Mouse (Mus musculus) skeletal muscle tissue, adult 2 months (tissue): ENCODE measurements around the gene Acox1.

Experiments used
- DNase-seq: peaks from one replicate; pipeline ENCODE4 v3.0.0-alpha.2; 2012; ENCODE audit warnings: low read depth, low spot score

Gene Acox1

DNA sequence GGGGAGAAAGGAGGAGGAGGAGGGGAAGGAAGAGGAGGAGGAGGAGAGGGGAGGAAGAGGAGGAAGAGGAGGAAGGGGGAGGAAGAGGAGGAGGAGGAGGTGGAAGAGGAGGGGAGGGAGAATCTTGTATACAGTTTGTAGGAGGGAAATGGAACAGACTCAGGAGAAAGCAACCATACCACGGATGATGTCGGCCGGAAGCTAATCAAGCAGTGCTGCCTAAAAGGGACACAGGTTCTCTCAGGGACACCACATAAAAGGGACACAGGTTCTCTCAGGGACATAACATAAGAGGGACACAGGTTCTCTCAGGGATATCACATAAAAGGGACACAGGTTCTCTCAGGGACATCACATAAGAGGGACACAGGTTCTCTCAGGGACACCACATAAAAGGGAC is 29.6 kb downstream of the Acox1 start:
- DNase-seq = no peak

GRCm38 (mm10) chr11:116167884-116168439 is 30.9 kb downstream of the Acox1 start, which contains the start of gene Fbf1:
Fbf1 (minus strand) TSS chr11:116168166.
- peak; percentile 90 for DNase-seq

DNA sequence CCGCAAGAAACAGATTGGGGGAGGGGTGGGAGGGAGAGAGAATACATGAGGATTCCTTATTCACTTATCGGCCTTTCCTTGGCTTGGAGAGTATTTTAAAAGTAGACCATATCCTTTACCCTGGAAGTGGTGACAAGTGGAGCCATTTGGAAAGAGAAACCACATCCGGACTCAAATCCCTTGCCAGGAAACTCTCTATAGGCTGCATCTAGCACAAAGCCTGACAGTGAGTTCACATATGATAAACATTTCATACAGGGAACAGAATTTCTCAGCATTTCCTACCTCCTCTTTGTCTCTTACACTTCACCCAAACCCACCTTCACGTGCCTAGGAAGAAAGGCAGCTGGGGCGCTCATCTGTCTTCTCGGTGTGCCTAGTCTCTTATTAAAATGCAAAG is 31.6 kb downstream of the Acox1 start:
- DNase-seq = no peak

GRCm38 (mm10) chr11:116163002-116163401 is 35.8 kb downstream of the Acox1 start:
- no peak for DNase-seq

GRCm38 (mm10) chr11:116162146-116162545 is 36.7 kb downstream of the Acox1 start:
- no peak for DNase-seq

DNA sequence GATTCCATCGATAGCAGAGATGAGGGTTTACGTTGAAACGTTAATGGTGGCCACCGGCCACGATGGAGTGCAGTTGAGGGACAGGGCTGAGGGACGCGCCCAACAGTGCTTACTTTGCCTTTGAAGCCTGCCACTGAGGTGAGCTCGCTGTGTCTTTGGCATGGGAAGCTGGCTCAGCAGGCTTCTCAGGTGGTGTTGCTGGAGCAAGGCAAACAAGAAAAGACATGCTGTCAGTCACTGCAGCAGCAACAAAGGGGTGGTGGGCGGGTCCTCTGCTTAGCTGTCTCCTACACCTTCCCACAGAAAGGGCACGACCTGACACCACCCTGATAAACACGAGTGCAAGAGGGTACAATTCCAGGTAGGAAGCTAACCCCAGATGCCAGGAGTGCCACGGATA is 37.5 kb downstream of the Acox1 start:
- DNase-seq = no peak

- DNase-seq = no peak
Measured at GRCm38 (mm10) chr11:116150960-116151359, 47.9 kb downstream of the Acox1 start.

- DNase-seq = no peak
Measured at GRCm38 (mm10) chr11:116149341-116149740, 49.5 kb downstream of the Acox1 start.

DNA sequence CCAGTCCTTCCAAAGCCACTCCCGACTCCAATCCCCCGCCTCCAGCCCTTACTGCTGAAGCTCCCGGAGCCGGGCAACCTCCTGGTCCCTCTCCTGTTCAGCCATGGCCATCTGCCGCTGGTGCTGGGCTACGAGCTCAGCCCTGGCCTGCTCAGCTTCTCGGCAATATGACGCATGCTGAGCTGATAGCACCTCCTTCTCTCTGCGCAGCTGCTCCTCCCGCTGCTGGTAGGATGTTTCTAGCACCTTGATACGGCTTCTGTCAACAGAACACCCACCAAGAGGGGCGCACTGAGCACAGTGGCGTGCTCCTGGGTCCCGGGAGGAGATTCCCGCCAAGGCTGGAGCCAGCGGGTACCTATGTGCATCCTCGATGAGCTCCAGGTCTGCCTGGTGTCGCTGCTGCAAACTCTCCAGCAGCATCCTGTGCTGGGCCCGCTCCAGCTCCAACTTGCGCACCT is 50.1 kb downstream of the Acox1 start:
- DNase-seq = no peak

DNA sequence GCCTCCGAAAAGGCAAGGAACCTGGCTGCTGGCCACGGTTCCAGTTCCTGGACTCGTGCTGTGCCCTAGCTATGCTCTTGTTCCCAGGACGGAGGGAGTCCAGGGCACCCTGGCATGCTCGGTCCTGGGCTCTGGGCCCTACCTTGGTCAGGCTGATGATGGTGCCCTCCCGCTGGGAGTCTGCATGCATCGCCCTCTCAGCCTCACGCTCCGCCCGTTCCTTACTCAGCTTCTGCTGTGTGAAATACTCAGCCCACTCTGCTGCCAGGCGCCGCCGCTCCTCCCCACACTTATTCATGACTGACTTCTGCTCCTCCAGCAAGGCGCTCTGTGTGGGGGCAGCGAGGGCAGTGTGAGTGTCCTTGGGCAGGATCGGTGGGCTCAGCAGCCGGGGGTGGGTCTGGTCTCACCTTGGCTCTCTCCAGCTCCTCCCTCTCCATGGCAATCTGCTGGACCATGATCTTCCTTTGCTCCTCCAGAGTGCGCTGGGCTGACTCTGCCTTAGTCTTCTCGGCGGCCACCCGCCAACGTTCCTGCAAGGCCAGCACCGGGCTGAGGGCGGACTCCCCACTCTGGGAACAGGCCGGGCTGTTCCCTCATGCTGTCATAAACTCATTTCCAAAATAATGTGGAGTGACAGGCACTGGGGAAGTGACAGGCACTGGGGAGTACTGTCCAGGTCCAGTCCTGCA is 52.4 kb downstream of the Acox1 start:
- no peak for DNase-seq

DNA sequence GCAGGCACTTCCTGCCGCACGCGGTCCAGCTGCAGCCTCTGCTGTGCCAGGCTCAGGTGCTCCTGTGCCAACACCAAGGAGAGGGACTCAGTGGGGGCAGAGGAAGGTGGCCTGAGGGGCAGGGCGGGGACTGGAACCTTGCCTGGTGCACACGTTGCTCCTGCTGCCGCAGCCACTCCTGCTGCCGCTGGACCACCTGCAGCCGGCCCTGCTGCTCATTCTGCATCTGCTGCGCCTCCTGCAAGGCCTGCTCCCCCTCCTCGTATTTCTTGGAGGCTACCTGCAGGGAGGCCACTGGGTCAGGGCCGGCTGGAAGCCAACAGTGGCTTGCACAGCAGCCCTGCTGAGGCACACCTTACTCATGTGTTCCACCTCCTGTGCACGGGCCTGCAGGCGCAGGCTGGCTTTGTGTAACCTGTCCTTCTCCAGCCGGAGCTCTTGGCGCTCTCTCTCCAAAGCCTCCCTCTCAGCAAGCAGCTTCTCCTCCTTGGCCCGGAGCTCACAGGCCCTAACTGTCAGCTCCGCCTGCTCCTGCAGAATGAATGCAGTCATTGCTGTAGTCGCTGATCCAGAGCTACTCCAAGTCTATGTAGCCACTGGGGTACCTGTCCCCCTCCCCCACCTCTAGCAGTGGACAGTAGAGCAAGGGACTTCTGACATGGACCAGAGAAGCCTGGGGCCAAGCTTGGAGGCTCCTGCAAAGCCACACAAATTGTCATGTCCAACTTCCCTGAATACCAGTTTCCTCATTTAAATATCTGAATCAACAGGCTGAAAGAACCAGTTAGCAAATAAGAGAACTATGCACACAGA is 53.2 kb downstream of the Acox1 start:
- no peak for DNase-seq

- DNase-seq = no peak
Measured at GRCm38 (mm10) chr11:116143468-116143867, 55.4 kb downstream of the Acox1 start.

DNA sequence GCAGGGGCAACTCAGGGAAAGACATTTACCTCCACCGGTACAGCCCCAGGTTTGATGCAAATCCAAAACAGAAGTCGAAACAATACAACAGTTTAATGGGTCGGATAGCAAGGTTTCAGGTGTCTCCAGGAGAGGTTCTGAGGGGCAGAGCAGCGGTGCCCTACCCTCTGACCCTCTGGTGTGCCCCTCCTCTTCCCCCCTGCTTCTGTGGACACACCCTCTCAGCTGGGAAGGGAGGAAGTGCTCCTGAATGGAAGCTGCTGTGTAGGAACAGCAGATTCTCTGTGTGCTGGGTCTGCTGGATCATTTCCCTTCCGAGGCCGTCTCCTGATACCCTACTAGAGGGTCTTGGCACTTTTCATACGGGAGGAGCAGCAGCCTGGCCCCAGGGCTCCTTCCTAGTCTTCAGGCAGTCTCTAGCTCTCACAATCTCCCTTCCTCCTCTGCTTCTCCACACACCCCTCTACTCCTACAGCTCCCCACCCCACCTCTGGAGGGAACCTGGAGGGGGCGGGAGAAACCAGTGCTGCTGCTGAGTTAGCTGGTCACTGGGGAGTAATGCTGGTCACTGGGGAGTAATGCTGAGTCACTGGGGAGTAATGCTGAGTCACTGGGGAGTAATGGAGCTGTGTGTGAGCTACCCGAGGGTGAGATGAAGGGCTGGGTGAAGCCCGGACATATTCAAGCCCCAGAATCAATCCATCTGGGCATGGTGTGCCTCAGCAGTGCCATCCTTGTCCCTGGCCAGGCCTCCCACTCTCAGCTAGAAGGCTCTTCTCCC is 56.4 kb downstream of the Acox1 start:
- no peak for DNase-seq

DNA sequence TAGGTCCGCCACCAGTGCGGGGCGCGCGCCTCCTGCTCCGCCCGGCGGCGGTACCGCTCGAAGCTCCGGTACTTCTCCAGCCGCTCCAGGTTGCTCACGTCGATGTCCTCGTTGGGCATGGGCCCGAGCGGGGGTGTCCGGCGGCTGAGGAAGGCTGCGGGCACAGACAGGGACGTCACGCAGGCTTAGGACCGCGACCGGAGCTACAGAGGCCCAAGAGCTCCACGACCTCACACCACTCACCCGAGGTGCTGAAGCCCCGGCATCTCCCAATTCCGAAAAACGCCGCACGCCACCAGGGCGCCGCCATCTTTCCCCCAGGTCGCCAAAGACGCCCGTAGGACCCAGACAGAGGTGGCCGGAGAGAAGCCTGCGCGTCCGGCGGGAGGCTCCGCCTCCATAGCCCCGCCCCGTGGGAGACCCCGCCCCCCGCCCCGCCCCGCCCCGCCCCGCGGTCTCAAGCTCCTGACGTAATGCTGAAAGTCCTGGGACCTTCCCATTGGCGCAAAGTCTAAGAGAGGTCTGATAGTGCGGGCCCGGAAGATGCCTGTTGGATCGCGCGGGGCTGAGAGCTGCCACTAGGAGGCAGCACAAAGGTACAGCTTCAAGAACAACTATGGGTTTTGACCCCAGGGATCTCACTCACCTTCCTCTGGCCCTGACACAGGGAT is 60.2 kb downstream of the Acox1 start, which contains the start of gene Mrpl38:
TSS of gene Mrpl38 (minus strand) at position 401 of the 671 bp plus-strand sequence.
- DNase-seq = peak; percentile 95

DNA sequence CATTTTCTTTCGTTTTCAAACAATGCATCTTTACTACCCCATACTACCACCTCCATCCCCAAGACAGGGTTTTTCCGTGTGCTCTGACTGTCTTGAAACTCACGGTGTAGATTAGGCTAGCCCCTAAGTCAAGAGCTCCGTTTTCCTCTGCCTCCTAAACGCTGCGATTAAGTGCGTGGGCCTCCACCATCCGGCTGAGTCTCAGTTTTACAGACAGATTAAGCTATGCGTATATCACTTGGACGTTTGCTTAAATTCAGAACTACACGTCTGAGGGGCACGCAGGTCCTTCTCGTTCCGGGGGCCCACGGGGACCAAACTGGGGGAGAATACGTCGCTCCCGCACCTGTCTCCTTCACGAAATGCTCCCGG is 60.8 kb downstream of the Acox1 start:
- DNase-seq = no peak

- DNase-seq = no peak
Measured at GRCm38 (mm10) chr11:116134171-116134570, 64.7 kb downstream of the Acox1 start.

DNA sequence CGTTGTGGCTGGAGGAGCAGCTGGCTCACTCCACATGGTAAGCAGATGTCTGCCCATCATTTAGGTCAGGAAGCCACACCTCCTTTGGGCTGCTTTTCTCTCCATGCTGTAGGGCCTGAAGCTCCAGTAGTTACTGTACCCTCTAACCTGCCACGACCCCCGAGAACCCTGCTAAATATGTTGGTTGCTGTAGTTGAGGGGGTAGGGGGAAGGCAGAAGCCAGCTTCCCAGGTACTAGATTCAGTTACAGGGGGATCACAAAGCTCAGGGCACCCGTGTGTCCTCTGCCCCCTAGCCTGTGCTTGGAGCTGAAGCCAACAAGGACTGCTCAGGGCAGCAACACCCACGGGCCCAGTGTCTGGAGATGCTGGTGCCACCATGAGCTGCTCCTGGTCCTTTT is 65.3 kb downstream of the Acox1 start:
- DNase-seq = no peak

DNA sequence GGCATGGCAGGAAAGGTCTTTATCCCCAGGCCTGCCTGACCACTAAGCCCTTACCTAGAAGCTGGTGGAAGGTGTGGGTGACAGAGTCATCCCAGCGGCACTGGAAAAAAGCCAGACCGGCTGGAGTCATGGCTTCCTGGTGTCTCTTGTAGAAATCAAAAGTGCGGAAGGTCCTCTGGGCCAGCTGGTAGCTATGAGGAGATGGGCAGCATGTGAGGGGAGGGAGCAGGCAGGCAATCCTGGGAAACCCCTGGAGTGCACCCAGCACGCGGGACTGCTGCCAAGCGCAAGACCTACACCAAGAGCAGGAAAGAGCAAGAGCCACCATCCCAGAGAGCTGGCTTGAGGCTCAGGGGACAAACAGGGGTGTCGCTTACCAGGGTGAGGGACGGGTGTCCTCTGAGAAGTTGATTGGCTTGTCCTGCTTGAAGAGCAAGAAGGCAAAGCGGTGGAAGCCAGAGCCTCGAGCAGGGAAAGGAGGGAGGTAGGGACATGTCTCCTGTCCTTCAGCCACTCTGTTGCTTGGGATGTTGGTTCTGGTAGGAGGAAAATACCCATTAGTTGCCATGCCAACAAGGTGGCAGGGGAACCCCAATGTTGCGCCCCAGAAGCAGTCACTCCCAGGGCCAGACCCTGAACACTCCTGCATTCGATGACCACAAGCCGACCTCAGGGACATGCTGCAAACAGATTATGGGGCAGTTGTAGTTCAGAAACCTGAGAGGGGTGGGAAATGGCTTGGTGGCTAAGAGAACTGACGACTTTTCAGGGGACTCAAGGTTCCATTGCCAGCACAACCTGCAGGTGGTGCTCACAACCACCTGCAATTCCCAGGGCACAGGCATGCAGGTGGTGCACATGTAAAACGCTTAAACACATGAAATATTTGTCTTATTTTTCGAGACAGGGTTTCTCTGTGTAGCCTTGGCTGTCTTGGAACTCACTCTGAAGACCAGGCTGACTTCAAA is 66.2 kb downstream of the Acox1 start:
- no peak for DNase-seq

DNA sequence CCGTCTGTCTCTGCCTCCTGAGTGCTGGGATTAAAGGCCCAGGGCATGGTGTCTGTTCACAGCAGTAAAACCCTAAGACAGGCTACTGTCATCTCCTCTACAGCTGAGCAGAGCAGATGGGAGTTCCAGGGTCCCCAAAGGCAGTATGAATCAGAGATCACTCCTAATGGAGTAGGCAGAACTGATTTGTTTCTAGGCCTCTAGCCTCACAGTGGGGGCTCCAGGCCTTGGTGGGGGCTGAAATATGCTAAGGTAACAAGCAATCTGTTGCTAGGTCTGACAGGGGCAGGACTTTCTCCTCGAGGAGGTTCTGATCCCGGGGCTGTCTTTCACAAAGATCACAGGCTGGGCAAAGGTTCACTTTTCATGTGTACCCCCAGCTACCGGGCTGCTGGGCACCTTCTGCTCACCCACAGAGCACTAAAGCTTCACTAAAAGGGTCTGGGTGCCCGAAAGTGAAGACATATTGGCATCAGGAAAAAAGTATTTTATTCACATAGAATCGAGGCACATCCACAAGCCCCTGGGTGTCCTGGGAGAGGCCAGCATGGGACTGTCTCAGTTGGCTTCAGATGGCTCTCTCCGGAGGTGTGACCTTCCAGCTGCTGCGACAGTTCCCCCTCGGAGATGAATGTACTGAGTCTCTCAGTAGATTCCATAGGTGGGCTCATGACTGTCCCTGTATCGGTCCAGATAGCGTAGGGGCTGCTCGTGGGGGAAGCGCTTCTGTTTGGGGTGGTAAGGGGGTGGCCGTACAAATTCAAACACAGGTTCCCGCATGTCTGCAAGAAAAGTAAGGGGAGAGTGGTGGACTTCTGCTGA is 67.3 kb downstream of the Acox1 start:
- DNase-seq = no peak
